Mouse (Mus musculus) induced T-regulatory cell, adult 2 months (primary cell): ENCODE results near the gene Fscn1.
A peak's percentile ranks its signal among the peaks of the same experiment; 100 is the strongest.

ENCODE experiments used
- DNase-seq: peaks from one replicate; pipeline ENCODE4 v3.0.0-alpha.2; 2012; ENCODE audit warnings: low read depth

Fscn1 gene

GRCm38 (mm10) chr5:142973971-142974370 is 13.8 kb downstream of the Fscn1 start:
- DNase-seq, result no peak

GRCm38 (mm10) chr5:142974598-142975121 is 14.5 kb downstream of the Fscn1 start:
- peak; percentile 73 for DNase-seq

GRCm38 (mm10) chr5:142976516-142976915 is 16.4 kb downstream of the Fscn1 start:
- no peak for DNase-seq

GRCm38 (mm10) chr5:142982046-142982801 is 22.1 kb downstream of the Fscn1 start:
- no peak for DNase-seq

- DNase-seq, result no peak
These were observed 23.0 kb downstream of the Fscn1 start for GRCm38 (mm10) chr5:142983174-142983573.

- DNase-seq, result no peak
These were observed 24.1 kb downstream of the Fscn1 start for GRCm38 (mm10) chr5:142984271-142984670.

- no peak for DNase-seq
These were observed 28.4 kb downstream of the Fscn1 start for GRCm38 (mm10) chr5:142988520-142988919.

GRCm38 (mm10) chr5:142989167-142989566 is 29.0 kb downstream of the Fscn1 start:
- peak; percentile 24 for DNase-seq

- no peak for DNase-seq
These were observed 34.6 kb downstream of the Fscn1 start for GRCm38 (mm10) chr5:142994746-142995145.

- no peak for DNase-seq
These were observed 37.4 kb downstream of the Fscn1 start for GRCm38 (mm10) chr5:142997526-142997925.

- no peak for DNase-seq
These were observed 38.0 kb downstream of the Fscn1 start for GRCm38 (mm10) chr5:142998171-142998570.

GRCm38 (mm10) chr5:143000091-143000490 is 39.9 kb downstream of the Fscn1 start:
- DNase-seq, result no peak

GRCm38 (mm10) chr5:143000654-143001500 is 40.7 kb downstream of the Fscn1 start:
- DNase-seq, result peak; percentile 28

GRCm38 (mm10) chr5:143009383-143009782 is 49.2 kb downstream of the Fscn1 start:
- no peak for DNase-seq

GRCm38 (mm10) chr5:143017401-143017800 is 57.3 kb downstream of the Fscn1 start:
- DNase-seq, result peak; percentile 13
